Mouse (Mus musculus) olfactory bulb, adult 2 months (tissue): ENCODE results near the gene Nceh1.

Experiments
- CTCF ChIP-seq: fragments of 200-500 bp; IDR thresholded peaks from 2 replicates; pipeline ENCODE4 v1.5.1; 2012; ENCODE audit warnings: low read depth, mild to moderate bottlenecking, low read length, moderate library complexity; ENCODE audit not compliant: insufficient read depth
- POLR2A ChIP-seq: fragments of 200-500 bp; IDR thresholded peaks from 2 replicates; pipeline ENCODE4 v1.6.1; 2012; ENCODE audit warnings: mild to moderate bottlenecking, low read depth, low read length, moderate library complexity; ENCODE audit not compliant: insufficient read depth

GRCm38 (mm10) chr3:27162410-27162804 is 20.4 kb upstream of the Nceh1 start:
- no peak for TF ChIP-seq POLR2A
- no peak for TF ChIP-seq CTCF
